Mouse (Mus musculus): Measurements from ENCODE around the gene Ghdc.

The Ghdc gene

GRCm38 (mm10) chr11:100747114-100747513 is 23.6 kb downstream of the Ghdc start:
- DNase-seq (ENCODE audit: low read depth in 2 of 2, low spot score in 2 of 2), result no peak

GRCm38 (mm10) chr11:100746546-100746945 is 24.2 kb downstream of the Ghdc start:
- no peak for DNase-seq (ENCODE audit: low read depth in 2 of 2, low spot score in 2 of 2)

- DNase-seq (ENCODE audit: low read depth in 2 of 2, low spot score in 2 of 2), result peak; percentile 47 to 63
These were observed 25.7 kb downstream of the Ghdc start for GRCm38 (mm10) chr11:100745085-100745484.

- no peak for DNase-seq (ENCODE audit: low read depth in 2 of 2, low spot score in 2 of 2)
These were observed 29.4 kb downstream of the Ghdc start for GRCm38 (mm10) chr11:100741348-100741747.

GRCm38 (mm10) chr11:100738749-100739148 is 32.0 kb downstream of the Ghdc start:
- DNase-seq (ENCODE audit: low read depth in 2 of 2, low spot score in 2 of 2), result no peak

- DNase-seq (ENCODE audit: low read depth in 2 of 2, low spot score in 2 of 2), result peak; percentile 97 to 99
These were observed 32.6 kb downstream of the Ghdc start, which contains the start of gene Rab5c for GRCm38 (mm10) chr11:100738066-100738604. Rab5c (minus strand) TSS chr11:100738215.

GRCm38 (mm10) chr11:100737105-100737733 is 33.5 kb downstream of the Ghdc start:
- DNase-seq (ENCODE audit: low read depth in 2 of 2, low spot score in 2 of 2), result no peak

- no peak for DNase-seq (ENCODE audit: low read depth in 2 of 2, low spot score in 2 of 2)
These were observed 34.0 kb downstream of the Ghdc start for GRCm38 (mm10) chr11:100736746-100737080.

GRCm38 (mm10) chr11:100735954-100736745 is 34.6 kb downstream of the Ghdc start:
- no peak for DNase-seq (ENCODE audit: low read depth in 2 of 2, low spot score in 2 of 2)

GRCm38 (mm10) chr11:100735134-100735865 is 35.5 kb downstream of the Ghdc start:
- no peak for DNase-seq (ENCODE audit: low read depth in 2 of 2, low spot score in 2 of 2)

GRCm38 (mm10) chr11:100730477-100731205 is 40.1 kb downstream of the Ghdc start:
- DNase-seq (ENCODE audit: low read depth in 2 of 2, low spot score in 2 of 2), result no peak

GRCm38 (mm10) chr11:100729976-100730375 is 40.8 kb downstream of the Ghdc start:
- no peak for DNase-seq (ENCODE audit: low read depth in 2 of 2, low spot score in 2 of 2)

GRCm38 (mm10) chr11:100728601-100729000 is 42.2 kb downstream of the Ghdc start:
- DNase-seq (ENCODE audit: low read depth in 2 of 2, low spot score in 2 of 2), result no peak

GRCm38 (mm10) chr11:100727201-100727600 is 43.6 kb downstream of the Ghdc start:
- DNase-seq (ENCODE audit: low read depth in 2 of 2, low spot score in 2 of 2), result no peak

GRCm38 (mm10) chr11:100724919-100725512 is 45.7 kb downstream of the Ghdc start:
- DNase-seq (ENCODE audit: low read depth in 2 of 2, low spot score in 2 of 2), result no peak

GRCm38 (mm10) chr11:100722493-100723028 is 48.2 kb downstream of the Ghdc start:
- no peak for DNase-seq (ENCODE audit: low read depth in 2 of 2, low spot score in 2 of 2)

GRCm38 (mm10) chr11:100721776-100722492 is 48.8 kb downstream of the Ghdc start:
- DNase-seq (ENCODE audit: low read depth in 2 of 2, low spot score in 2 of 2), result no peak

GRCm38 (mm10) chr11:100721254-100721653 is 49.5 kb downstream of the Ghdc start:
- DNase-seq (ENCODE audit: low read depth in 2 of 2, low spot score in 2 of 2), result no peak

GRCm38 (mm10) chr11:100720345-100720744 is 50.4 kb downstream of the Ghdc start:
- DNase-seq (ENCODE audit: low read depth in 2 of 2, low spot score in 2 of 2), result no peak

- no peak for DNase-seq (ENCODE audit: low read depth in 2 of 2, low spot score in 2 of 2)
These were observed 50.9 kb downstream of the Ghdc start for GRCm38 (mm10) chr11:100719893-100720292.

Data from CD8-positive naive resting alpha-beta T cell, adult 2 months (primary cell).